Mouse (Mus musculus): ENCODE data around the gene R3hcc1l.

The R3hcc1l gene

GRCm38 (mm10) chr19:42602576-42602975 is 84.0 kb downstream of the R3hcc1l start:
- DNase-seq: no peak

GRCm38 (mm10) chr19:42608082-42608481 is 89.5 kb downstream of the R3hcc1l start:
- no peak for DNase-seq

- no peak for DNase-seq
These were observed 91.2 kb downstream of the R3hcc1l start for GRCm38 (mm10) chr19:42609716-42610115.

- no peak for DNase-seq
These were observed 93.2 kb downstream of the R3hcc1l start for GRCm38 (mm10) chr19:42611746-42612145.

GRCm38 (mm10) chr19:42612654-42613053 is 94.1 kb downstream of the R3hcc1l start, which contains the start of gene Loxl4:
TSS of gene Loxl4 (minus strand) at chr19:42612813.
- DNase-seq: peak; percentile 24

GRCm38 (mm10) chr19:42613116-42613515 is 94.6 kb downstream of the R3hcc1l start:
- DNase-seq: no peak

- no peak for DNase-seq
These were observed 95.2 kb downstream of the R3hcc1l start for GRCm38 (mm10) chr19:42613647-42614225.

- no peak for DNase-seq
These were observed 109.5 kb downstream of the R3hcc1l start for GRCm38 (mm10) chr19:42628068-42628467.

- no peak for DNase-seq
These were observed 113.0 kb downstream of the R3hcc1l start for GRCm38 (mm10) chr19:42631541-42631961.

GRCm38 (mm10) chr19:42632301-42632700 is 113.7 kb downstream of the R3hcc1l start:
- DNase-seq: no peak

- DNase-seq: no peak
These were observed 115.1 kb downstream of the R3hcc1l start for GRCm38 (mm10) chr19:42633650-42634049.

GRCm38 (mm10) chr19:42636631-42637030 is 118.1 kb downstream of the R3hcc1l start:
- DNase-seq: peak; percentile 43

GRCm38 (mm10) chr19:42638604-42639481 is 120.3 kb downstream of the R3hcc1l start:
- no peak for DNase-seq

- DNase-seq: no peak
These were observed 121.0 kb downstream of the R3hcc1l start for GRCm38 (mm10) chr19:42639544-42639943.

GRCm38 (mm10) chr19:42640211-42640610 is 121.7 kb downstream of the R3hcc1l start:
- no peak for DNase-seq
